8 mouse cellular contexts compared by ENCODE assay signal in the genomic region with DNA sequence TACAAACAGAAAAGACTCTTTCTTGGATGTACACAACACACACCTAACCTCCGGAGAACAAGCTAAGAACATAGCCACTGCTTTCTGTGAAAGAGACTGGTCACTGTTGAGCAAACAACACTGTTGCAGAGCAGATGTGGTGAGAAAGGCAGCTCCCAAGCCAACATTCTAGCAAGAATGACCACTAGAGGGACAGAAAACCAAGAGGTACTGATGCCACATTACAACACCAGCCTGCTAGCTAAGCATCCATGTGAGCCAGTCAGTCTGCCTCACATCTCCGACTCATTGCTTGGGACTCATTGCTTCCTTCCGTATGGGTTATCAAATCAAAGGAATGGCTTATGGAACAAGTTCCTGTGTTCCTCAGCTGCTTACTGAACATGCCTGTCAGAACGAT. TPM values are rescaled to one million over a fixed set of nuclear protein-coding genes. Genes with fewer than 3 reads are reported as not detected.
DNase-seq lines count a peak whose midpoint lies in the region; ATAC-seq and TF ChIP-seq lines count a peak whose summit lies in the region.
"Had no signal": no experiment of that assay in that cellular context is flagged by ENCODE, and none has a peak within 500 bp of the region (broad histone marks: within the 10 kb centered on the region; RNA-seq: fewer than 3 reads in every experiment).

No protein-coding gene starts in this region.

- TF ChIP-seq CTCF in MEL (IDR thresholded peaks at IDR 0.05 in 2 of 3, conservative IDR thresholded peaks at IDR 0.05 in 1 of 3; ENCODE audit: control insufficient read depth in 1 of 3, insufficient read depth in 1 of 3, low read depth in 2 of 3, low read length in 3 of 3, poor library complexity in 1 of 3, severe bottlenecking in 1 of 3) = peak; percentile 8 to 51 (median 51); a peak in 5 of 6 replicates

- no peaks in the 10 kb centered on the region for H3K27me3 ChIP-seq in kidney, embryonic 14.5 days (ENCODE audit: control insufficient read depth, insufficient read depth, low read length)
- no peaks in the 10 kb centered on the region for H3K27me3 ChIP-seq in MEL (ENCODE audit: control insufficient read depth in 1 of 2, insufficient read depth in 2 of 2, low read length in 2 of 2)

- DNase-seq in kidney, adult 8-10 months = peak; percentile 23 to 30
- DNase-seq in MEL (ENCODE audit: low read depth, low spot score) = peak; percentile 53
- peak; percentile 28 for DNase-seq in embryo, embryonic 9.5 days (ENCODE audit: extremely low spot score)
- DNase-seq in lung, postnatal 10 days = peak; percentile 64
- no peak for DNase-seq in ovary, adult 18-20 months (ENCODE audit: low spot score)

- peaks cover 9% of the 10 kb centered on the region for H3K4me1 ChIP-seq in kidney, embryonic 14.5 days (ENCODE audit: control insufficient read depth, insufficient read depth, low read length)
- no peaks in the 10 kb centered on the region for H3K4me1 ChIP-seq in MEL (ENCODE audit: control insufficient read depth in 1 of 2, insufficient read depth in 2 of 2, low read length in 2 of 2)

- H3K36me3 ChIP-seq in kidney, embryonic 14.5 days (ENCODE audit: control insufficient read depth, insufficient read depth, low read length) = peaks cover 22% of the 10 kb centered on the region
- H3K36me3 ChIP-seq in MEL (ENCODE audit: control insufficient read depth in 1 of 2, insufficient read depth in 2 of 2, low read length in 2 of 2) = peaks cover 0 to 5% of the 10 kb centered on the region in 2 experiments; a peak in 2 of 4 replicates

- H3K27ac ChIP-seq in kidney, embryonic 14.5 days (ENCODE audit: low read depth, low read length) = no peak overlapping the region
- no peak overlapping the region for H3K27ac ChIP-seq in MEL (ENCODE audit: control insufficient read depth, low read depth, low read length)

- WGBS in kidney, embryonic 14.5 days = 70% methylated on average over 4 of the region's 4 CpGs

- no peak overlapping the region for H3K4me3 ChIP-seq in kidney, embryonic 14.5 days (ENCODE audit: low read length)
- H3K4me3 ChIP-seq in MEL (ENCODE audit: control insufficient read depth in 1 of 2, insufficient read depth in 1 of 2, low read depth in 2 of 2, low read length in 2 of 2) = no peak overlapping the region
- H3K4me3 ChIP-seq: erythroblast, embryonic 14.5 days had no signal

- ATAC-seq in kidney, embryonic 14.5 days (ENCODE audit: low FRiP score, low TSS enrichment) = no peak
- ATAC-seq in inflammation-experienced regulatory T-cells, adult 6 months = no peak

- TF ChIP-seq EP300 in MEL (IDR thresholded peaks at IDR 0.05; ENCODE audit: low read depth in 1 of 2, low read length in 2 of 2) = no peak

- TF ChIP-seq POLR2A in MEL (IDR thresholded peaks at IDR 0.05; ENCODE audit: control insufficient read depth in 1 of 2, insufficient read depth in 1 of 2, low read depth in 1 of 2, low read length in 2 of 2, poor library complexity in 1 of 2) = no peak

- no peak overlapping the region for H3K4me2 ChIP-seq in kidney, embryonic 14.5 days (replicated peaks; ENCODE audit: low read depth, low read length)

- no peak for TF ChIP-seq RAD21 in MEL (IDR thresholded peaks at IDR 0.05; ENCODE audit: low read depth, low read length)

- no peak overlapping the region for H3K9ac ChIP-seq in kidney, embryonic 14.5 days (ENCODE audit: low read depth, low read length)
- H3K9ac ChIP-seq in MEL (ENCODE audit: control insufficient read depth, low read depth, low read length, poor library complexity, severe bottlenecking) = no peak overlapping the region

- H3K79me2 ChIP-seq in MEL (ENCODE audit: control insufficient read depth, insufficient read depth, low read length, poor library complexity) = peaks cover 69% of the 10 kb centered on the region

- H3K9me3 ChIP-seq in kidney, embryonic 14.5 days (ENCODE audit: control insufficient read depth, low read length) = no peaks in the 10 kb centered on the region
- no peaks in the 10 kb centered on the region for H3K9me3 ChIP-seq in MEL (replicated peaks; ENCODE audit: insufficient read depth, low read length)

TF ChIP-seq in MEL, 35 proteins besides CTCF, POLR2A, EP300 and RAD21:
- no peak for TF ChIP-seq POLR2AphosphoS5 (IDR thresholded peaks at IDR 0.05; ENCODE audit: borderline replicate concordance, low read depth, low read length)
- TF ChIP-seq NELFE (IDR thresholded peaks at IDR 0.05; ENCODE audit: low read depth, low read length) = 0 out of 2 replicates have a peak, but pooled peaks have one; percentile 16
- TF ChIP-seq SMC3 (IDR thresholded peaks at IDR 0.05; ENCODE audit: low read depth, low read length) = peak; percentile 28; the same call in 1 of the 2 replicates
- no peak for TF ChIP-seq GATA1 (IDR thresholded peaks at IDR 0.05; ENCODE audit: low read depth, low read length)
- no peak for TF ChIP-seq BHLHE40 (IDR thresholded peaks at IDR 0.05; ENCODE audit: borderline replicate concordance, low read depth, low read length)
- TF ChIP-seq POLR2AphosphoS2 (IDR thresholded peaks at IDR 0.05; ENCODE audit: low read length) = no peak
- TF ChIP-seq KAT2A (conservative IDR thresholded peaks at IDR 0.05; ENCODE audit: low read depth, low read length) = no peak
- TF ChIP-seq TAL1 (IDR thresholded peaks at IDR 0.05; ENCODE audit: low read length) = no peak

RNA-seq across cellular contexts. Expression of gene Bptf, which starts 18.8 kb away (rescaled TPM):
- 51.7 and 51.8 TPM in 2 replicates for polyA plus RNA-seq in kidney, embryonic 14.5 days (2014; fragmentation: Nextera tagmentation; extraction: Ambion mirVana)
- 27.5 and 31.2 TPM in 2 replicates for total RNA-seq in MEL (2012; rRNA removed)
- polyA plus RNA-seq in MEL (2012; ENCODE audit: insufficient read depth in 1 of 2, insufficient read length in 2 of 2, low read depth in 1 of 2, low replicate concordance in 2 of 2, missing spikeins in 1 of 2) = 10 to 100 TPM; 52.7 to 55.4 TPM
- 10 to 100 TPM; 44.7 to 85.4 (median 83.8) TPM for polyA plus RNA-seq in inflammation-experienced regulatory T-cells, adult 6 months (2017; shearing (Covaris generic))
